Mouse (Mus musculus): Measurements from ENCODE around the gene Reps2. TPM values are rescaled to one million over a fixed set of nuclear protein-coding genes. Genes with fewer than 3 reads are reported as not detected.

Reps2 gene
- total RNA-seq (2022): 100 to 1,000 TPM; 124 to 164 (median 138) TPM

GRCm38 (mm10) chrX:162643091-162643788 is at the start of gene Reps2:
Gene Reps2, minus strand, starts transcription at chrX:162643649.
- peak; percentile 45 to 75 for DNase-seq (ENCODE audit: low spot score in 2 of 2)

GRCm38 (mm10) chrX:162691272-162691671 is 47.8 kb upstream of the Reps2 start:
- DNase-seq (ENCODE audit: low spot score in 2 of 2): no peak

GRCm38 (mm10) chrX:162685394-162685793 is 41.9 kb upstream of the Reps2 start:
- no peak for DNase-seq (ENCODE audit: low spot score in 2 of 2)

GRCm38 (mm10) chrX:162679506-162679905 is 36.1 kb upstream of the Reps2 start:
- no peak for DNase-seq (ENCODE audit: low spot score in 2 of 2)

GRCm38 (mm10) chrX:162678820-162679219 is 35.4 kb upstream of the Reps2 start:
- no peak for DNase-seq (ENCODE audit: low spot score in 2 of 2)

GRCm38 (mm10) chrX:162666166-162666565 is 22.7 kb upstream of the Reps2 start:
- DNase-seq (ENCODE audit: low spot score in 2 of 2): no peak

- DNase-seq (ENCODE audit: low spot score in 2 of 2): no peak
Observed at GRCm38 (mm10) chrX:162660182-162660581, 16.7 kb upstream of the Reps2 start.

GRCm38 (mm10) chrX:162653518-162653917 is 10.1 kb upstream of the Reps2 start:
- no peak for DNase-seq (ENCODE audit: low spot score in 2 of 2)

- DNase-seq (ENCODE audit: low spot score in 2 of 2): no peak
Observed at GRCm38 (mm10) chrX:162652445-162652844, 9.0 kb upstream of the Reps2 start.

- DNase-seq (ENCODE audit: low spot score in 2 of 2): no peak
Observed at GRCm38 (mm10) chrX:162651125-162651524, 7.7 kb upstream of the Reps2 start.

- DNase-seq (ENCODE audit: low spot score in 2 of 2): no peak
Observed at GRCm38 (mm10) chrX:162643789-162644092, 292 bp upstream of the Reps2 start.

GRCm38 (mm10) chrX:162642402-162643090 is 903 bp downstream of the Reps2 start:
- no peak for DNase-seq (ENCODE audit: low spot score in 2 of 2)

- no peak for DNase-seq (ENCODE audit: low spot score in 2 of 2)
Observed at GRCm38 (mm10) chrX:162641764-162642163, 1.7 kb downstream of the Reps2 start.

GRCm38 (mm10) chrX:162635159-162635558 is 8.3 kb downstream of the Reps2 start:
- no peak for DNase-seq (ENCODE audit: low spot score in 2 of 2)

- no peak for DNase-seq (ENCODE audit: low spot score in 2 of 2)
Observed at GRCm38 (mm10) chrX:162622091-162622437, 21.4 kb downstream of the Reps2 start.

- no peak for DNase-seq (ENCODE audit: low spot score in 2 of 2)
Observed at GRCm38 (mm10) chrX:162621194-162622090, 22.0 kb downstream of the Reps2 start.

GRCm38 (mm10) chrX:162619705-162620104 is 23.7 kb downstream of the Reps2 start:
- no peak for DNase-seq (ENCODE audit: low spot score in 2 of 2)

- no peak for DNase-seq (ENCODE audit: low spot score in 2 of 2)
Observed at GRCm38 (mm10) chrX:162618547-162618946, 24.9 kb downstream of the Reps2 start.

- no peak for DNase-seq (ENCODE audit: low spot score in 2 of 2)
Observed at GRCm38 (mm10) chrX:162606113-162606512, 37.3 kb downstream of the Reps2 start.

- DNase-seq (ENCODE audit: low spot score in 2 of 2): no peak
Observed at GRCm38 (mm10) chrX:162599666-162600065, 43.8 kb downstream of the Reps2 start.

GRCm38 (mm10) chrX:162591005-162591801 is 52.2 kb downstream of the Reps2 start:
- DNase-seq (ENCODE audit: low spot score in 2 of 2): no peak
